Mouse (Mus musculus): ENCODE measurements at regions not wholly inside any gene's neighbourhood (a gene's known extent, or its start where the extent isn't known, plus 50 kb on each side); places are given as distances from the start of the nearest gene placed in this dataset.

- no peak for TF ChIP-seq CTCF (IDR thresholded peaks at IDR 0.05; ENCODE audit: low read depth, low read length)
- no peak for TF ChIP-seq POLR2A (IDR thresholded peaks at IDR 0.05; ENCODE audit: extremely low read depth, insufficient read depth, low read length)
Measured at GRCm38 (mm10) chr11:52644081-52644768, 120.2 kb upstream of the Fstl4 start.
